In genomic region chr12:85264940-85265339, GRCm38 (mm10) we compare ENCODE assay signal across 13 mouse cellular contexts. TPM values are rescaled to one million over a fixed set of nuclear protein-coding genes. Genes with fewer than 3 reads are reported as not detected.
A peak's percentile ranks its signal among the peaks of the same experiment; 100 is the strongest.
DNase-seq lines count a peak whose midpoint lies in the region; ATAC-seq and TF ChIP-seq lines count a peak whose summit lies in the region.
"Had no signal": no experiment of that assay in that cellular context is flagged by ENCODE, and none has a peak within 500 bp of the region (broad histone marks: within the 10 kb centered on the region; RNA-seq: fewer than 3 reads in every experiment).

No protein-coding gene starts in this region.

- ATAC-seq in hindbrain, postnatal 0 days = no peak
- no peak for ATAC-seq in stomach, embryonic 14.5 days (ENCODE audit: insufficient number of reproducible peaks, insufficient read depth, low FRiP score, low read depth)
- no peak for ATAC-seq in stomach, postnatal 0 days (ENCODE audit: low FRiP score, low TSS enrichment)
- ATAC-seq in limb, embryonic 11.5 days (ENCODE audit: insufficient number of reproducible peaks, low FRiP score, low TSS enrichment, low read depth) = peak; percentile 73; the same call in 1 of the 2 replicates

- no peak overlapping the region for H3K4me3 ChIP-seq in hindbrain, postnatal 0 days (ENCODE audit: low read length)
- H3K4me3 ChIP-seq in hindbrain, embryonic 10.5 days = no peak overlapping the region
- no peak overlapping the region for H3K4me3 ChIP-seq in stomach, embryonic 14.5 days (ENCODE audit: low read depth, low read length)
- H3K4me3 ChIP-seq in stomach, postnatal 0 days (ENCODE audit: low read depth, low read length) = no peak overlapping the region
- no peak overlapping the region for H3K4me3 ChIP-seq in limb, embryonic 11.5 days (ENCODE audit: low read depth, low read length)
- H3K4me3 ChIP-seq: heart, embryonic 12.5 days had no signal

- H3K4me2 ChIP-seq in hindbrain, postnatal 0 days (ENCODE audit: low read depth, low read length) = no peak overlapping the region
- H3K4me2 ChIP-seq in stomach, embryonic 14.5 days (replicated peaks; ENCODE audit: low read depth, low read length) = no peak overlapping the region
- no peak overlapping the region for H3K4me2 ChIP-seq in stomach, postnatal 0 days (replicated peaks; ENCODE audit: low read depth)
- no peak overlapping the region for H3K4me2 ChIP-seq in limb, embryonic 11.5 days (ENCODE audit: low read depth, severe bottlenecking)
- H3K4me2 ChIP-seq: heart, embryonic 12.5 days had no signal

- no peaks in the 10 kb centered on the region for H3K36me3 ChIP-seq in hindbrain, postnatal 0 days (ENCODE audit: insufficient read depth, low read length)
- H3K36me3 ChIP-seq in hindbrain, embryonic 10.5 days = peaks cover 10% of the 10 kb centered on the region
- H3K36me3 ChIP-seq in stomach, embryonic 14.5 days (ENCODE audit: control insufficient read depth, insufficient read depth, low read length) = no peaks in the 10 kb centered on the region
- H3K36me3 ChIP-seq in stomach, postnatal 0 days (ENCODE audit: control insufficient read depth, insufficient read depth, low read length) = no peaks in the 10 kb centered on the region
- no peaks in the 10 kb centered on the region for H3K36me3 ChIP-seq in limb, embryonic 11.5 days (ENCODE audit: control insufficient read depth, insufficient read depth, low read length)

- TF ChIP-seq EP300 in stomach, postnatal 0 days (optimal IDR thresholded peaks at IDR 0.05) = no peak

- TF ChIP-seq CTCF in hindbrain, postnatal 0 days (IDR thresholded peaks at IDR 0.05; ENCODE audit: low read depth) = no peak
- TF ChIP-seq CTCF in stomach, postnatal 0 days (IDR thresholded peaks at IDR 0.05; ENCODE audit: low read depth) = no peak

- H3K9me3 ChIP-seq in hindbrain, postnatal 0 days (ENCODE audit: low read length) = no peaks in the 10 kb centered on the region
- H3K9me3 ChIP-seq in hindbrain, embryonic 10.5 days = no peaks in the 10 kb centered on the region
- H3K9me3 ChIP-seq in stomach, embryonic 14.5 days (ENCODE audit: control insufficient read depth, low read depth, low read length) = no peaks in the 10 kb centered on the region
- H3K9me3 ChIP-seq in stomach, postnatal 0 days (ENCODE audit: control insufficient read depth, low read length) = no peaks in the 10 kb centered on the region
- H3K9me3 ChIP-seq in limb, embryonic 11.5 days (ENCODE audit: control insufficient read depth, low read length) = no peaks in the 10 kb centered on the region
- H3K9me3 ChIP-seq: heart, embryonic 12.5 days had no signal

- H3K27ac ChIP-seq in hindbrain, postnatal 0 days = no peak overlapping the region
- no peak overlapping the region for H3K27ac ChIP-seq in hindbrain, embryonic 10.5 days
- peak overlapping the region; percentile 17; the same call in 1 of the 2 replicates for H3K27ac ChIP-seq in stomach, embryonic 14.5 days (ENCODE audit: low read length)
- no peak overlapping the region for H3K27ac ChIP-seq in stomach, postnatal 0 days (replicated peaks)
- H3K27ac ChIP-seq in limb, embryonic 11.5 days (replicated peaks; ENCODE audit: low read depth, low read length) = peak overlapping the region; percentile 38; the same call in 1 of the 2 replicates
- H3K27ac ChIP-seq: liver, embryonic 14.5 days; macrophage had no signal

- no peaks in the 10 kb centered on the region; the same call in 1 of the 2 replicates for H3K4me1 ChIP-seq in hindbrain, postnatal 0 days (ENCODE audit: insufficient read depth, low read length)
- H3K4me1 ChIP-seq in hindbrain, embryonic 10.5 days (replicated peaks) = peaks cover 2% of the 10 kb centered on the region
- H3K4me1 ChIP-seq in stomach, embryonic 14.5 days (ENCODE audit: control insufficient read depth, insufficient read depth, low read length) = peaks cover 18% of the 10 kb centered on the region; the same call in 1 of the 2 replicates
- H3K4me1 ChIP-seq in stomach, postnatal 0 days (replicated peaks; ENCODE audit: control insufficient read depth, insufficient read depth) = no peaks in the 10 kb centered on the region
- H3K4me1 ChIP-seq in limb, embryonic 11.5 days (ENCODE audit: control insufficient read depth, insufficient read depth, low read length) = peaks cover 17% of the 10 kb centered on the region; the same call in 1 of the 2 replicates

- WGBS in hindbrain, postnatal 0 days = 57% methylated on average over 7 of the region's 7 CpGs
- WGBS in hindbrain, embryonic 10.5 days = 61% methylated on average over 7 of the region's 7 CpGs
- 30% methylated on average over 7 of the region's 7 CpGs for WGBS in stomach, embryonic 14.5 days
- WGBS in stomach, postnatal 0 days = 42% methylated on average over 7 of the region's 7 CpGs
- 25% methylated on average over 7 of the region's 7 CpGs for WGBS in limb, embryonic 11.5 days

- no peaks in the 10 kb centered on the region for H3K27me3 ChIP-seq in hindbrain, postnatal 0 days (ENCODE audit: insufficient read depth, low read length)
- H3K27me3 ChIP-seq in hindbrain, embryonic 10.5 days (ENCODE audit: insufficient read depth, poor library complexity, severe bottlenecking) = no peaks in the 10 kb centered on the region
- H3K27me3 ChIP-seq in stomach, embryonic 14.5 days (ENCODE audit: control insufficient read depth, insufficient read depth, low read length) = no peaks in the 10 kb centered on the region
- H3K27me3 ChIP-seq in stomach, postnatal 0 days (ENCODE audit: control insufficient read depth, insufficient read depth, low read length) = no peaks in the 10 kb centered on the region
- H3K27me3 ChIP-seq in limb, embryonic 11.5 days (ENCODE audit: control insufficient read depth, insufficient read depth, low read length) = no peaks in the 10 kb centered on the region
- H3K27me3 ChIP-seq: heart, embryonic 12.5 days had no signal

- H3K9ac ChIP-seq in hindbrain, postnatal 0 days (replicated peaks; ENCODE audit: low read length) = no peak overlapping the region
- H3K9ac ChIP-seq in stomach, embryonic 14.5 days (replicated peaks; ENCODE audit: low read depth, low read length) = no peak overlapping the region
- H3K9ac ChIP-seq in stomach, postnatal 0 days (ENCODE audit: low read length) = no peak overlapping the region
- H3K9ac ChIP-seq in limb, embryonic 11.5 days (ENCODE audit: low read length) = no peak overlapping the region
- H3K9ac ChIP-seq: heart, embryonic 12.5 days; liver, embryonic 14.5 days had no signal

- DNase-seq in hindbrain, postnatal 0 days (ENCODE audit: low spot score) = peak; percentile 14
- no peak for DNase-seq in hindbrain, embryonic 10.5 days (ENCODE audit: low spot score)
- no peak for DNase-seq in stomach, postnatal 0 days (ENCODE audit: low spot score)
- peak; percentile 69 for DNase-seq in limb, embryonic 11.5 days (ENCODE audit: low spot score)
- DNase-seq in frontal cortex, postnatal 36 days (ENCODE audit: low spot score in 2 of 2) = no peak
- no peak for DNase-seq in natural killer cell, adult 2 months (ENCODE audit: low spot score in 2 of 2)
- DNase-seq in adrenal gland, adult 8-10 months = no peak
- DNase-seq: B cell, adult 2 months; kidney, adult 2 months had no signal

RNA-seq across cellular contexts. Expression of gene Mlh3, which starts 5.5 kb away (rescaled TPM):
- 5.5 and 9.9 TPM in 2 replicates for total RNA-seq in hindbrain, postnatal 0 days (2014; rRNA removed)
- 4.9 and 5.1 TPM in 2 replicates for polyA plus RNA-seq in hindbrain, postnatal 0 days (2015; fragmentation: Nextera tagmentation; extraction: Ambion mirVana)
- 5.5 and 8.8 TPM in 2 replicates for polyA plus RNA-seq in hindbrain, embryonic 10.5 days (2016; fragmentation: Nextera tagmentation; extraction: Ambion mirVana)
- 9.0 and 9.8 TPM in 2 replicates for polyA plus RNA-seq in stomach, embryonic 14.5 days (2014; fragmentation: Nextera tagmentation; extraction: Ambion mirVana)
- polyA plus RNA-seq in stomach, postnatal 0 days (2015; fragmentation: Nextera tagmentation; extraction: Ambion mirVana) = 3.0 and 3.2 TPM in 2 replicates
- polyA plus RNA-seq in limb, embryonic 11.5 days (2014; fragmentation: Nextera tagmentation; extraction: Ambion mirVana) = 9.5 and 10.3 TPM in 2 replicates
- total RNA-seq in adrenal gland, adult 8-10 months (2022) = 10 to 100 TPM; 12.1 to 23.4 (median 18.7) TPM

RNA-seq across cellular contexts. Expression of gene Acyp1, which starts 23.3 kb away (rescaled TPM):
- total RNA-seq in hindbrain, postnatal 0 days (2014; rRNA removed) = 17.9 and 18.2 TPM in 2 replicates
- polyA plus RNA-seq in hindbrain, postnatal 0 days (2015; fragmentation: Nextera tagmentation; extraction: Ambion mirVana) = 50.9 and 55.8 TPM in 2 replicates
- 59.2 and 75.5 TPM in 2 replicates for polyA plus RNA-seq in hindbrain, embryonic 10.5 days (2016; fragmentation: Nextera tagmentation; extraction: Ambion mirVana)
- 45.2 and 56.8 TPM in 2 replicates for polyA plus RNA-seq in stomach, embryonic 14.5 days (2014; fragmentation: Nextera tagmentation; extraction: Ambion mirVana)
- 33.6 and 35.9 TPM in 2 replicates for polyA plus RNA-seq in stomach, postnatal 0 days (2015; fragmentation: Nextera tagmentation; extraction: Ambion mirVana)
- polyA plus RNA-seq in limb, embryonic 11.5 days (2014; fragmentation: Nextera tagmentation; extraction: Ambion mirVana) = 55.1 and 62.3 TPM in 2 replicates
- 10 to 100 TPM; 29.3 to 36.6 (median 32.8) TPM for total RNA-seq in adrenal gland, adult 8-10 months (2022)

RNA-seq across cellular contexts. Expression of gene Zc2hc1c, which starts 23.5 kb away (rescaled TPM):
- total RNA-seq in hindbrain, postnatal 0 days (2014; rRNA removed) = 1.1 and 1.3 TPM in 2 replicates
- polyA plus RNA-seq in hindbrain, postnatal 0 days (2015; fragmentation: Nextera tagmentation; extraction: Ambion mirVana) = 1.4 and 1.5 TPM in 2 replicates
- 1.1 and 1.7 TPM in 2 replicates for polyA plus RNA-seq in hindbrain, embryonic 10.5 days (2016; fragmentation: Nextera tagmentation; extraction: Ambion mirVana)
- 2.0 and 2.8 TPM in 2 replicates for polyA plus RNA-seq in stomach, embryonic 14.5 days (2014; fragmentation: Nextera tagmentation; extraction: Ambion mirVana)
- 0.76 and 0.93 TPM in 2 replicates for polyA plus RNA-seq in stomach, postnatal 0 days (2015; fragmentation: Nextera tagmentation; extraction: Ambion mirVana)
- 0.67 and 0.85 TPM in 2 replicates for polyA plus RNA-seq in limb, embryonic 11.5 days (2014; fragmentation: Nextera tagmentation; extraction: Ambion mirVana)
- 1 to 10 TPM; 2.5 to 4.3 (median 3.4) TPM for total RNA-seq in adrenal gland, adult 8-10 months (2022)
- polyA plus RNA-seq: macrophage had no signal

RNA-seq across cellular contexts. Expression of gene Eif2b2, which starts 45.7 kb away (rescaled TPM):
- 38.9 and 91.0 TPM in 2 replicates for total RNA-seq in hindbrain, postnatal 0 days (2014; rRNA removed)
- polyA plus RNA-seq in hindbrain, postnatal 0 days (2015; fragmentation: Nextera tagmentation; extraction: Ambion mirVana) = 86.6 and 87.9 TPM in 2 replicates
- polyA plus RNA-seq in hindbrain, embryonic 10.5 days (2016; fragmentation: Nextera tagmentation; extraction: Ambion mirVana) = 126 and 131 TPM in 2 replicates
- polyA plus RNA-seq in stomach, embryonic 14.5 days (2014; fragmentation: Nextera tagmentation; extraction: Ambion mirVana) = 81.1 and 82.5 TPM in 2 replicates
- 50.8 and 58.7 TPM in 2 replicates for polyA plus RNA-seq in stomach, postnatal 0 days (2015; fragmentation: Nextera tagmentation; extraction: Ambion mirVana)
- 102 and 103 TPM in 2 replicates for polyA plus RNA-seq in limb, embryonic 11.5 days (2014; fragmentation: Nextera tagmentation; extraction: Ambion mirVana)
- total RNA-seq in adrenal gland, adult 8-10 months (2022) = 100 to 1,000 TPM in 3 of 4 experiments, 10 to 100 TPM in 1; 91.5 to 111 (median 106) TPM

Comparison
In these comparisons a context has a peak if more than half of its experiments do, and no peak if none do; other contexts are left out.
1. DNase-seq: peak in hindbrain, postnatal 0 days (single experiment) and limb, embryonic 11.5 days (single experiment); none in hindbrain, embryonic 10.5 days (single experiment), stomach, postnatal 0 days (single experiment), frontal cortex, postnatal 36 days (0 of 2), natural killer cell, adult 2 months (0 of 2) and adrenal gland, adult 8-10 months (single experiment).
2. H3K27ac ChIP-seq: peak in stomach, embryonic 14.5 days (single experiment) and limb, embryonic 11.5 days (single experiment); none in hindbrain, postnatal 0 days (single experiment), hindbrain, embryonic 10.5 days (single experiment) and stomach, postnatal 0 days (single experiment).